Mouse (Mus musculus) brain, embryonic 18.5 days (tissue): Measurements from ENCODE around the gene Kctd11.
"Not testable (repeated sequence)": the region's sequence is repeated elsewhere in the genome, so short reads cannot be mapped to it uniquely, and the experiment has no call there.

Experiments
- DNase-seq: peaks from one replicate; pipeline ENCODE4 v3.0.0-alpha.2; 2012; ENCODE audit warnings: low read depth, low spot score

Kctd11 gene

GRCm38 (mm10) chr11:69881787-69882670, 823 bp upstream of the Kctd11 start:
- DNase-seq = no peak

GRCm38 (mm10) chr11:69880506-69880852, 727 bp downstream of the Kctd11 start:
- no peak for DNase-seq

GRCm38 (mm10) chr11:69879711-69880110, 1.5 kb downstream of the Kctd11 start:
- DNase-seq = no peak

GRCm38 (mm10) chr11:69878952-69879351, 2.3 kb downstream of the Kctd11 start:
- DNase-seq = no peak

- no peak for DNase-seq
Observed at GRCm38 (mm10) chr11:69878399-69878798, 2.8 kb downstream of the Kctd11 start.

- no peak for DNase-seq
Observed at GRCm38 (mm10) chr11:69877878-69878277, 3.3 kb downstream of the Kctd11 start, which contains the start of gene Tmem95. TSS of gene Tmem95 (minus strand) at chr11:69878018.

- DNase-seq = no peak
Observed at GRCm38 (mm10) chr11:69876867-69877266, 4.3 kb downstream of the Kctd11 start.

- no peak for DNase-seq
Observed at GRCm38 (mm10) chr11:69876186-69876585, 5.0 kb downstream of the Kctd11 start.

GRCm38 (mm10) chr11:69872451-69872850, 8.8 kb downstream of the Kctd11 start:
- DNase-seq = no peak

- DNase-seq = no peak
Observed at GRCm38 (mm10) chr11:69871822-69872221, 9.4 kb downstream of the Kctd11 start.

- DNase-seq = no peak
Observed at GRCm38 (mm10) chr11:69870289-69871069, 10.7 kb downstream of the Kctd11 start.

GRCm38 (mm10) chr11:69867335-69867734, 13.9 kb downstream of the Kctd11 start:
- no peak for DNase-seq

- no peak for DNase-seq
Observed at GRCm38 (mm10) chr11:69865561-69865960, 15.6 kb downstream of the Kctd11 start.

GRCm38 (mm10) chr11:69864138-69864860, 16.9 kb downstream of the Kctd11 start:
- no peak for DNase-seq

- not testable (repeated sequence) for DNase-seq
Observed at GRCm38 (mm10) chr11:69863729-69864128, 17.5 kb downstream of the Kctd11 start.

GRCm38 (mm10) chr11:69858113-69858998, 22.9 kb downstream of the Kctd11 start, which contains the start of gene Tnk1:
TSS of gene Tnk1 (minus strand) at chr11:69858730.
- DNase-seq = no peak

- no peak for DNase-seq
Observed at GRCm38 (mm10) chr11:69855347-69855746, 25.9 kb downstream of the Kctd11 start.

- no peak for DNase-seq
Observed at GRCm38 (mm10) chr11:69854680-69855079, 26.5 kb downstream of the Kctd11 start.

- DNase-seq = no peak
Observed at GRCm38 (mm10) chr11:69853994-69854393, 27.2 kb downstream of the Kctd11 start.

GRCm38 (mm10) chr11:69850754-69851153, 30.5 kb downstream of the Kctd11 start:
- no peak for DNase-seq

- no peak for DNase-seq
Observed at GRCm38 (mm10) chr11:69849884-69850283, 31.3 kb downstream of the Kctd11 start.
